Mouse (Mus musculus): ENCODE data around the gene Mfap1b. TPM values are rescaled to one million over a fixed set of nuclear protein-coding genes. Genes with fewer than 3 reads are reported as not detected.
"Not testable (repeated sequence)": the region's sequence is repeated elsewhere in the genome, so short reads cannot be mapped to it uniquely, and the experiment has no call there.

Mfap1b gene
- 10 to 100 TPM; 25.7 to 25.9 TPM for total RNA-seq (2021)
- long read RNA-seq, experiment 1, transcript Mfap1b-201 (7 exons, 3,362 nt): major isoform, 85 of 87 reads
- long read RNA-seq, experiment 1, partial matches to known transcripts: 0 of 87 reads
- long read RNA-seq, experiment 1, other reads (novel, unspliced or antisense): 2 of 87 reads
- long read RNA-seq, experiment 2, transcript Mfap1b-201 (7 exons, 3,362 nt): major isoform, 75 of 77 reads
- long read RNA-seq, experiment 2, partial matches to known transcripts: 0 of 77 reads
- long read RNA-seq, experiment 2, other reads (novel, unspliced or antisense): 2 of 77 reads

DNA sequence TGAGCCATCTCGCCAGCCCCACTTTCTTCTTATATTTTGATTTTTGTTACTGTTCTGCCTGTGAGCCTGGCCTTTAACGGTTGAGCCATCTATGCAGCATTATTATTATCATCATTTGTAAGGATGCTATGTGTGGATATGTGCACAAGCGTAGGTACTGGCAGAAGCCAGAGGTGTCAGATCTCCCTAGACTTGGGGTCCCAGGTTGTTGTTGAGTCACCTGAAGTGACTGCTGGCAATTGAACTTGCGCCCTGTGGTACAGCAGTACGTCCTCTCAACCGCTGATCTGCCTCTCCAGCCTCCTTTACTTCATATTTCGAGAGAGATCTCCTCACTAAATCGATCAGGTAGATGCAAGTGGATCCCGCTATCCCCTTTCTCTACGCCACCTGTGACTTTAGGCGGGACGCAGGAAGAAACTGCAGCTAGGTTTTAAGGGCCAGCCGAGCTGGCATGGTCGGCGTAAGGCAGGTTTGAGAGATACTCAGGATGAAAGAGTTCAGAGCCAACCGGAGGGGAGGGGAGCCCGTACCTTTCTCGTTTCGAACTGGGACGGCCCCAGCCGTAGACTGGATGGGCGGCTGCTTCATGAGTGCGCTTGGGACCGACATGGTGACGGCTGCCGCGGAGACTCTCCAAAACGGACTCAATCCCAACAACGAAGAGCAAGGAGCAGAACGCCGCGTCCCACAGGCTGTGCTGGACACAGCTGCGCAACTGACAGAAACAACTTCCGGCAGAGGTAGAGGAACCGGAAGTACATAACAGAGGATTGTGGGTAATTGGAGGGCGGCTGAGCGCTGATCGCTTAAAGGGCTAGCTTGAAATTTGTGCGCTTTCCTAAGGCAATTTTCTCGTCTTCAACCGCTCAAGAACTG is at the start of gene Mfap1b:
Mfap1b (minus strand) TSS at position 767 of the 879 bp plus-strand sequence.
- intact Hi-C loops (cut with DNase I): loop anchor here (1.0 kb wide), 1 partner anchor 25 kb away; no protein-coding TSS in a partner anchor

DNA sequence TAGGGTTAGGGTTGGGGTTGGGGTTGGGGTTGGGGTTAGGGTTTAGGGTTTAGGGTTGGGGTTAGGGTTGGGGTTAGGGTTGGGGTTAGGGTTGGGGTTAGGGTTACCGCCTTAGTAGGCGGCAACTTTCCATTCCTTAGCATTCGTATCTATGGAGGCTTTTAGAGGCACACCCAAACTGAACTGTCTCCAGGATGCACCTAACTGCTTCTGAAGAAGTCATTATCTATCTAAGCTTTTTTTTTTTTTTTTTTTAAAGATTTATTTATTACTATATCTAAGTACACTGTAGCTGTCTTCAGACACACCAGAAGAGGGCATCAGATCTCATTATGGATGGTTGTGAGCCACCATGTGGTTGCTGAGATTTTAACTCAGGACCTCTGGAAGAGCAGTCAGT is 49.0 kb upstream of the Mfap1b start:
- intact Hi-C loops (cut with DNase I); DNase-seq: not testable (repeated sequence)

More for the DNA sequence above, at the start of gene Mfap1b:
- DNase-seq: peak; percentile 70 to 80

DNA sequence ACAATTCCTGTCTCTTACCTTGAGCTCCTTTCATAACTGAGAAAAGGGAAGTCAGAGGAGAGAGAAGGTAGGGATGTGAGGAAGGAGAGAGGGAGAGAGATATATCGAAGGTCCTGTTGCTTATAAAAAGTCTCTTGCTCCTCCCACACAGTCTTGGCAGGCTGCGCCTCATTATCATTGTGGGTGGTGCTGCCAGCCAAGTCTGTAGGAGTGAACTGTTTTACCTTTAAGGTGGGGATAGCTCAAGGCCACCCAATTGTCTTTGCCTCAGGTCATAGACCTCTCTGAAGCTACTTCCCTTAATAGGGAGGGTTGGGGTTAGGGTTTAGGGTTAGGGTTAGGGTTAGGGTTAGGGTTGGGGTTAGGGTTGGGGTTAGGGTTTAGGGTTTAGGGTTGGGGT is 48.1 kb upstream of the Mfap1b start:
- intact Hi-C loops (cut with DNase I): no loop called here
- no peak for DNase-seq

DNA sequence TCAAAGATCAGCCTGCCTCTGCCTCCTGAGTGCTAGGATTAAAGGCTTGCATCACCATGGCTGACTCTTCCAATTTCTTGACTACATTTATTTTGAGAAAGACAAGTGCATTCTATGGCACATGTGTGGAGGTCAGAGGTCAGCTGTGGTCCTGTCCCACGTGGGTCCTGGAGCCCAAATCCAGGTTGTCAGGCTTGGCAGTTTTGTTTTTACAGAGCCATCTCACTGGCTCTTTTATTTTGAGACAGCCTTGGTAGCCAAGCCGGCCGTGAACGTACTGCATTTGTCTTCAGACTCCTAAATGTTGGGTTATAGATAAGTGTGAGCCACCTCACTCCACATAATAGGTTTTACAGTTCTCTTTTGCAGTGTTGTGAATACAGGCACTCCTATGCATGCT is 44.8 kb upstream of the Mfap1b start:
- DNase-seq; intact Hi-C loops (cut with DNase I): not testable (repeated sequence)

DNA sequence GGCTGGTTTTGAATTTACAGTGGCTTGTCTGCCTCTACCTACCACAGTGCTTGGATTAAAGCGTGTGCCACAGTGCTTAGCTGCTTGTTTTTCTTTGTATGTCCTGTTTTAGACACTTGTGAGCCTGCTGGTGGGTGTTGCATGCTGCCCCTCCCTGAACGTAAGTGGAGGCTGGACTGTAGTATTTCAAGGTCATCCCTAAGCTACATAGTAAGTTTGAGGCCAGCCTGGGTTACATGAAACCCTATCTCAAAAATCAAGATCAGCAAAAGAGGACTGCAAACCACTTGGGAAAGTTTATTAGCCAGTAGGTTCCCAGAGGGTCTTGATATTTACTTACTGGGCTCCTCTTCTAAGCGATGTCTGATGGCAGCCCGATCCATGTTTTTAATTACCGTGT is 44.2 kb upstream of the Mfap1b start:
- no peak for DNase-seq
- intact Hi-C loops (cut with DNase I): no loop called here

DNA sequence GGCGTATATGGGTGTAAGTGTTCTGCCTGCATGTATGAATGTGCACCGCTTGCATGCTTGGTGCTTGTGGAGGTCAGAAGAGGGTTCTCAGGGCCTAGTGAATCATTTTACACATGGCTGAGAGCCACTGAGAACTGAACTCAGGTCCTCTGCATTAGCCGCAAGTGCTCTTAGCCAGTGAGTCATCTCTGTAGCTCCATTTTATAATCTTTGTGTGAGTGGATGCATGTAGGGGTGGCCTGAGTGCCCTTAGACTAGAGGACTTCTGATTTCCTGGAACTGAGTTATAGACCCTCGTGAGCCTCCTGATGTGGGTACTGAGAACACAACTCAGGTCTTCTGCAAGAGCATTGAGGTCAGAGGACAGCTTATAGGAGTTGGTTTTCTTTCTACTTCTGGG is 40.3 kb upstream of the Mfap1b start:
- no peak for DNase-seq
- intact Hi-C loops (cut with DNase I): no loop called here

DNA sequence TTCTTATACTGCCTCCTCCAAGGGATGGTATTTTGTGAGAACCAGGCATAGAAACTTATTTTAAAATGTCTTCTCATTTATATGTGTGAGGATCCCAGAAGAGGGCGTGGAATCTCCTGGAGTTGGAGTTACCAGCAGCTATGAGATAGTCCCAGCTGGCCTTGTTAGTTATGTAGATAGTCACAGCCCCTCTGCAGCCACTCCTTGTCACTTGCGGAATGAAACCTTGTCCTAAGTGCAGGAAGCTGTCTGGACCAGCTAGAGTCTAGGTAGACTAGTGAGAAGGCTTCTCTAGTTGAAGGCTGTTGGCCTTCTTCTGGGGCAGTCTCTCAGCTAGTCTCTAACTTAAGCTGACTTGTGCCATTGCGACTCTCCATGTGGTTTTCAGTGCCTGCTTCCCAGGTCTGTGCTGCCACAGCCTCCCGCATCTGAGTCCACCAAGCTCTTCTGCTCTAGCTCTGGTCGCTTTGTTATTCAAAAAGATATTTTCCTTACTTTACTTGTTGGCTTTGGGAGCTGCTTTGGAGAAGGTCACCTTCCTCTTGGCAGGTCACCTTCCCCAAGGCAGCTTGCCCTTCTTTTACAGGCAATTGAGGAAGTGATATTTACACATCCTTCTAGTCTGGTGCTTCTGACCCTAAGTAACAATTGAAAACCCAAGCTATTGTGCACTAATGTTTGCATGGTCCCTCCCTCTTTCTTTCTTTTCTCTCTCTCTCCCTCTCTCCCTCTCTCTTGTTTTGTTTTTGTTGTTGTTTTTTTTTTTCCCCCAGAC is 39.3 kb upstream of the Mfap1b start:
- intact Hi-C loops (cut with DNase I); DNase-seq: not testable (repeated sequence)

DNA sequence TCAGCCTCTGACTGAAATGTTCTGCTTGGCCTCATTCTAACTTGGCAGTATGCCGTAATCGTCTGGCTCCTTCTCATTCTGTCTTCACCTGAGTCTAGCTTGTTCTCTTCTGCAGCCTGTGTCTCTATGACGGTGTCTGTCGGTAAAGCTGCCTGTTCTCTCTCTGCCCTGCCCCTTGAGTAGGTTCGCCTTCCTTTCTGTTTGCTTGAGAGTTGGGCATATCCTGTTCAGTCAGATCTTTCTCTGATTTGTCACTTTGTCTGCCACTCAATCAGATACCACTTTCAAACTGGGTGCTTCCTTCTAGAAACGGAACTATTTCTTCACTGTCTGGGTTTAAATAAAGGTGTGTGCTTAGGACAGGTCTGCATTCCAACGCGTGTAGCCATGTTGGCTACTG is 37.5 kb upstream of the Mfap1b start:
- DNase-seq: no peak
- intact Hi-C loops (cut with DNase I): no loop called here

DNA sequence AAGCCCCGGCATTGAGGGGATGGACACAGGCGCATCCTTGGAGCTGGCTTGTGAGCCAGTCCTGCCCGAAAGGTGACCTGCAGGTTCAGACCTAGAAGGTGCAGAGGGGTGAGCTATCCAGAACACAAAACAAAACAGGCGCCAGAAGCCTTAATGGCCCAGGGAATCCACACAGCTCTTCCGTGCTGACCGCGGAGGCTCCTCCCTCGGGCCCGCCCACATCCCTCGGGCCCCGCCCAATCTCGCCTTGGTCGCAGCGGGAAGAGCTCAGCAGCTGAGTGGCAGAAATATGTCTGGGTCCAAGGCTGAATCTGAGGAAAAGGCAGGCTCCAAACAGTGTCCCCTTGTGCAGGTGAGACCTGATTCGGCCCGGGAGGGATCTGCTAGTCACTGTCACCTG is 35.7 kb upstream of the Mfap1b start:
- intact Hi-C loops (cut with DNase I): no loop called here
- DNase-seq: peak; percentile 70 to 76

DNA sequence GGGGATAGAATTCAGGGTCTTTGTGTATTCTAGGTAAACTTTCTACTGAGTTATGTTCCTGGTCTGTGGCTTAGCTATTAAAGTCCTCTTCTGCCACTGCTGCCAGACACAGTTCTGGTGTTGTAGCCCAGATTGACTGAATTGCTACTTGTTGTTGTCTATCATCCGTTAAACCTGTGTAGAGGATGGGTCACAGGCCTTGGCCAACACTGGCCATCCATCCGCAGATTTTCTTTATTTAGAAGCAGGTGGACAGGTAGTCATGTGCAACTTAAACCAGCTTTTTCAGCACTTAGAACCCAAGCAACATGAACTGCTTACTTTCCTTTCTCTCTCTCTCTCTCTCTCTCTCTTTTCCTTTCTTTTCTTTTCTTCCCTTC is 34.1 kb upstream of the Mfap1b start:
- intact Hi-C loops (cut with DNase I): no loop called here
- DNase-seq: no peak

DNA sequence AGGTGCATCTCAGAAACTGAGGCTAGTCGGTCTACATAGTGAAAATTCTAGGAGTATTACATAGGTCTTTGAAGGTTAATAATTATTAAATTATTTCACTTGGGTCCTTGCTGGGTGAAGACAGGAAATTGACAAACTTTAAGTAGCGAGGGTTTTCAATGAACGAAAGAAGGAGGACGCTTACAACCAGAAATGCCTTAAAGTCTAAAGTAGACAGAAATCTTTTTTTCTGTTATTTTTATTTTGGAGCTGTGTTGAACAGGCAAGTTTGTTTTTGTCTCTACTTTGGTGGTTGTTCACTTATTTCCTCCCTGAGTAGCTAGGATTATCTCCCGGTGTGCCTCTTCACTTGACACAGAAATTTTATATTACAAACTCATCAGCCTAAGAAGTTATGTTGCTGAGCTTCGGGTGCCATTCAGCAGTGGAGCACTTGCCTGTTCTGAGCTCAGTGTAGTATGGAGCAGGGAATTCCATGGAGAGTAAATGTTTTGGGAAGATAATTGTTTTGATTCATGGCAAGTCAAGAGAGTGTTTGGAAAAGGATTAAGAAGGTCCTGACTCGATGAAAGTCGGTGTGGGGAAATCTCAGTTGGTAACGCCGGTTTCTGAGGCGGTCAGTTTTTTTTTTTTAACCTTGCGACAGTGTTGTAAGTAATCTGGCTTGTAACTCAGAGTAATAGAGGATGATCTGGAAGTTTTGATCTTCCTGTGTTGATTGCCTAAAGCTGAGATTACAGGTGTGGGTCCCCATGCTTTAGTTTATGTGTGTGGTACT is 33.5 kb upstream of the Mfap1b start:
- intact Hi-C loops (cut with DNase I): no loop called here
- no peak for DNase-seq

DNA sequence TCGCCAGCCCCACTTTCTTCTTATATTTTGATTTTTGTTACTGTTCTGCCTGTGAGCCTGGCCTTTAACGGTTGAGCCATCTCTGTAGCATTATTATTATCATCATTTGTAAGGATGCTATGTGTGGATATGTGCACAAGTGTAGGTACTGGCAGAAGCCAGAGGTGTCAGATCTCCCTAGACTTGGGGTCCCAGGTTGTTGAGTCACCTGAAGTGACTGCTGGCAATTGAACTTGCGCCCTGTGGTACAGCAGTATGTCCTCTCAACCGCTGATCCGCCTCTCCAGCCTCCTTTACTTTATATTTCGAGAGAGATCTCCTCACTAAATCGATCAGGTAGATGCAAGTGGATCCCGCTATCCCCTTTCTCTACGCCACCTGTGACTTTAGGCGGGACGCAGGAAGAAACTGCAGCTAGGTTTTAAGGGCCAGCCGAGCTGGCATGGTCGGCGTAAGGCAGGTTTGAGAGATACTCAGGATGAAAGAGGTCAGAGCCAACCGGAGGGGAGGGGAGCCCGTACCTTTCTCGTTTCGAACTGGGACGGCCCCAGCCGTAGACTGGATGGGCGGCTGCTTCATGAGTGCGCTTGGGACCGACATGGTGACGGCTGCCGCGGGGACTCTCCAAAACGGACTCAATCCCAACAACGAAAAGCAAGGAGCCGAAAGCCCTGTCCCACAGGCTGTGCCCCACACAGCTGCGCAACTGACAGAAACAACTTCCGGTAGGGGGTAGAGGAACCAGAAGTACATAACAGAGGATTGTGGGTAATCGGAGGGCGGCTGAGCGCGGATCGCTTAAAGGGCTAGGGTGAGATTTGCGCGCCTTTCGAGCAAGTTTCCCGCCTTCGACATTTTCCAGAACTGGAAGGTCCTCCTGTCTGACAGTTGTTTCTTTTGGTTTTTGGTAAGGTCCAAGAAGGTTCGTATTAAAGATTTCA is 32.3 kb upstream of the Mfap1b start, which contains the start of the genes Mfap1a and Wdr76:
Mfap1a (minus strand) TSS at position 724 of the 941 bp plus-strand sequence.
Wdr76 (plus strand) TSS at position 782 of the 941 bp plus-strand sequence.
- intact Hi-C loops (cut with DNase I): not testable (repeated sequence)
- DNase-seq: peak; percentile 77 to 80

DNA sequence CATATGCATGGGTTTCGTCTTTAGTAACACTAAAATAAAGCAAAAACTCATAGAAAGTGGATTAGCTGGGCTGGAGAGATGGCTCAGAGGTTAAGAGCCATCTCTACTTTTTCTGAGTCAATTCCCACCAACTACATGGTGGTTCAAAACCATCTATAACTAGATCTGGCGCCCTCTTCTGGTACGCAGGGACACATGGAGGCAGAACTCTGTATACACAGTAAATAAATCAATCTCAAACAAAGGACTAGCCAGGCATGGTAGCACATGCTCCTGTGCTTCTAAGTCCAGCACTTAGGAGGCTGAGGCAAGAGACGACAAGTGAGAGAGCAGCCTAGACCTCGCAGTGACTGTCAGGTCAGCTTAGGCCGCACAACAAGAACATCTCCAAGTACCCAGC is 27.7 kb upstream of the Mfap1b start:
- intact Hi-C loops (cut with DNase I): not testable (repeated sequence)

DNA sequence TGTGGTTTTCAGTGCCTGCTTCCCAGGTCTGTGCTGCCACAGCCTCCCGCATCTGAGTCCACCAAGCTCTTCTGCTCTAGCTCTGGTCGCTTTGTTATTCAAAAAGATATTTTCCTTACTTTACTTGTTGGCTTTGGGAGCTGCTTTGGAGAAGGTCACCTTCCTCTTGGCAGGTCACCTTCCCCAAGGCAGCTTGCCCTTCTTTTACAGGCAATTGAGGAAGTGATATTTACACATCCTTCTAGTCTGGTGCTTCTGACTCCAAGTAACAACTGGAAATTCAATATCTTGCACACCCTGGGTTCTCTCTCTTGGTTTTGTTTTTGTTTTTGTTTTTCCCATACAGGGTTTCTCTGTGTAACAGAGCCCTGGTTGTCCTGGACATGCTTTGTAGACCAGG is 10.5 kb upstream of the Mfap1b start:
- intact Hi-C loops (cut with DNase I): not testable (repeated sequence)

More for the DNA sequence above, 27.7 kb upstream of the Mfap1b start:
- not testable (repeated sequence) for DNase-seq

DNA sequence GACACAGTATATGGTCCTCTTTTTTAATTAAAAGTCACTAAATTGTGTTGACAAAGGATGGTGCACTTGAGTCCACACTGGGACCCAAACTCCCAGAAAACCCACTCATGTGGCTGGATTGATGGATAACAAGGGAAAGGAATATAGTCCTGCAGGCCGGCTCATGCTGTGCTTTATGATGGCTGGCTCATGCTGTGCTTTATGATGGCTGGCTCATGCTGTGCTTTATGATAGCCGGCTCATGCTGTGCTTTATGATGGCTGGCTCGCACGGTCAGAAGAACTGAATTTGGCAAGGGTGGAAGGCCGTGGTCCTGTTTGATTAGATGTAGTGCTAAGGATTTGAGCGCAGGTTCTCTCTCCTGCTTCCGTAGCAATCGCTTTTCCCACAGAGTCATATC is 9.7 kb upstream of the Mfap1b start:
- DNase-seq: no peak
- intact Hi-C loops (cut with DNase I): no loop called here

More for the DNA sequence above, 10.5 kb upstream of the Mfap1b start:
- DNase-seq: not testable (repeated sequence)

DNA sequence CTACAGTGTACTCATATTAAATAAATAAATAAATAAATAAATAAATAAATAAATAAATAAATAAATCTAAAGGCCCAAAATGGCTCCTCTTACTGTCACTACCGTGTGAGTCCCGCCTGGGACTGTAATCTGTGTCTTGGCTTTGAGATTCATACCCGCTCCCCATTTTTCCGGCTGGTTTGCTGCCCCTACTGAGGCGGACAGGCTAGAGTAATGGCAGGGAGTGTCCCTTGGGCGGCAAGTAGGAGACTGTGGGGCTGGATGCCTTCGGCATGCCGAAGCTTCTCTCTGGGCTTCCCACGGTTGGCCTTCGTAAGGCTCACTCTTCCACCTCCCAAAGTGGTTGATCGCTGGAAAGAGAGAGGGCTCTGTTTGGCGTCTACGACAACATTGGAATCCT is 7.0 kb upstream of the Mfap1b start:
- DNase-seq; intact Hi-C loops (cut with DNase I): not testable (repeated sequence)

DNA sequence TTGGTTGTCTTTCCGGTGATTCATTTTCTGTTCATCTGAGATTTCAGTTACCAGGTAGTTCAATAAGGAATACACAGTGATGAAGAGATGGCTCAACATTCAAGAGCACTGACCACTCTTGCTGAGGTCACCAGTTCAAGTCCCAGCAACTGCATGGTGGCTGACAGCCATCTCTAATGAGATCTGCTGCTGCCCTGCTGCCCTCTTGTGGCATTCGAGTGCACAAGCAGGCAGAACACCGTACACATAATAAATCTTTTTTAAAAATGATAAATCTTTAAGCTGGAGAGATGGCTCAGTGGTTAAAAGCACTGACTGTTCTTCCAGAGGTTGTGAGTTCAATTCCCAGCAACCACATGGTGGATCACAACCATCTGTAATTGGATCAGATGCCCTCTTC is 6.6 kb upstream of the Mfap1b start:
- peak in 1 of 2 experiments; percentile 23 for DNase-seq
- intact Hi-C loops (cut with DNase I): no loop called here

DNA sequence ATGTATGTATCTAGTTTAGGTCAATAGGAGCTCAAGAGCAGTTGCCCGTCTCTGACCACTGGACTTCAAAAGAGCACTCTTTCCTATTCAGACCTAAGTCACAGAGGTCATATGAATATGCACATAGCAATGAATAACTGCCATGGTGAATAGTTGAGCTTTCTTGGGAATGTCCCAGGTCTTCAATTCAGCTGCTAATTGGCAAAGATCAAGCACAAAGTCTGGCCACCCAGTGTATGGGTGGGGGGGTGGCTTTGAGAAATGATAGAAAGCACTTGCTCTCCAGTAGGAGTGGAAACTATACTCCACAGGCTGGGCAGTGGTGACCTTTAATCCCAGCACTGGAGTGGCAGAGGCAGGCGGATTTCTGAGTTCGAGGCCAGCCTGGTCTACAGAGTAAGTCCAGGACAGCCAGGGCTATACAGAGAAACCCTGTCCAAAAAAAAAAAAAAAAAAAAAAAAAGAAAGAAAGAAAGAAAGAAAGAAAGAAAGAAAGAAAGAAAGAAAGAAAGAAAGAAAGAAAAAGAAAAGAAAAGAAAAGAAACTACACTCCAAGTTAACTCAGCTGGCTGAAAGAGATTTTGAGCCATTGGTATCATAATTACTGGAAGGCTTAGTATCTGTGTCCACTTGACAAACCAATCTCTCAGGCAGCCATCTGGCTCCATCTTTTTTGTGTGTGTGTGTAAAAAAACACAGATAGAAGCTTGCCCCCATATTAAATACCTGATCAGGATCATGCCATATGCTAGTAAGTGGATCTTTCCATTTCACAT is 3.8 kb upstream of the Mfap1b start:
- no peak for DNase-seq
- intact Hi-C loops (cut with DNase I): no loop called here
